Mouse (Mus musculus) cerebellum, adult 9-11 months (tissue): ENCODE measurements at regions not wholly inside any gene's neighbourhood (a gene's known extent, or its start where the extent isn't known, plus 50 kb on each side); places are given as distances from the start of the nearest gene placed in this dataset.

Experiments
- DNase-seq: peaks from one replicate; pipeline ENCODE4 v3.0.0; 2022

DNA sequence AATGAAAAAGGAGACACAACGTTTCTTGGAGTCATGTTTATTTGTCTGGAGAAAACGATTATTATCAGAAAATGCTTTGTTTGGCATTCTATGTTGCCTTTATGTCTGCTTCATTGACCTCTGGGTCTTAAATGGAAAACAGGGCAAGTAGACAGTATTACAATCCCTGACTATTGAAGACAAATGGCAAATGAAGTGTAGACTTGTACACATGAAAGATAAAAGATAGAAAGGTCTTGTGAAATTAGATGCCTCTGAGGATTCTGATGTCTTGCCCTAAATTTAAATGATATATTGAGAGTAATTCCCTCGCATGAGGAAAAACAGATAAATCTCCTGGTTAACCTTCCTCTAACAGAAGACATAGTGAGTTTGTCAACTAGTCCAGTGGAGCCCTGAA lies 1186.7 kb downstream of the Slitrk1 start:
- DNase-seq, result no peak

DNA sequence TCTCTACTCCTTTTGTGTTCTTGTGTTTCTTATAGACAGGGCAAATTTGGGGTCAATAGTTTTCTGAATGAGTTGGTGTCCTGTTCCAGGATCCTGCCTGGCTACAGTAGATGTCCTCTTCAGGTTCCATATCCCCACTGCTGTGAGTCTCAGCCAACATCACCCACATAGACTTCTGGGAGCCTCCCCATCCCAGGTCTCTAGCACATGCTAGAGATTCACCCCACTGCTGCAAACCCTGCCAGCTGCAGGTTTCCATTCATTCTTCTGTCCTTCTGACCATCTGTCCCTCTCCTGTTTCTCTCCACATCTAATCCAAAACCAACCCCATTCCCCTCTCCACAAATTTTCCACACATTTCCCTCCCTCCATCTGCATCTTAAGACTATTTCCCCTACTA lies 1225.6 kb downstream of the Slitrk1 start:
- DNase-seq, result peak; percentile 35

DNA sequence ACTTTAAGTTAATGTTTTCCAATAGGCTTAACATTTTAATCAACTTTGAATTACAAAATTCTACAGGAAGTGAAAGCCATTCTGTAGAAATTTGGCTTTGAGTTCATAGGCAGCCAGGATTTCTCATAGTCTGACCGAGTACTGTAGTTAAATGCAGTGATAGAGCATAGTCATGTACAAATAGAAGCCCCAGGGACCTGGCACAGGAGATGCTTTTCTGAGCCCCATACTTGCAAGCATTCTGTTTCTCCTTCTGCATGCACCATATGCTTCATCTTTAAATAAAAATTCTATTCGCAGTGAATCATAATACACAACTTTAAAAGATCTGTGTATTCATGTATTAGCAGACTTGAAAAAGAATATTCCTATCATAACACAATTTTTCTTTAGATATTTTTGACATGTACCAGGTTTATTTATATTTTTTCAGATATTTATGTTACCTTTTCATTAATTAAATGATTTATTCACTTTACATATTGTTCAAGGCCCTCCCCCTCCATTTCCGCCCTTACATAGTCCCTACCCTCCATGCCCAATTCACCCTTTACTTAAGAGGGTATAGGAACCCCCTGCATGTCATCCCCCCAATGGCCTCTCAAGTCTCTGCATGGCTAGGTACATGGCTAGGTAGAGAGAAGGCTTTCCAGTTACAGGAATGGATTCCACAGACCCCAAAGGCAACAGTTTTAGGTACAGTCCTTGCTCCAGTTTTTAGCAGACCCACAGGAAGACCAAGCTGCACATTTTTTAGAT lies 1226.5 kb downstream of the Slitrk1 start:
- DNase-seq, result peak; percentile 89

DNA sequence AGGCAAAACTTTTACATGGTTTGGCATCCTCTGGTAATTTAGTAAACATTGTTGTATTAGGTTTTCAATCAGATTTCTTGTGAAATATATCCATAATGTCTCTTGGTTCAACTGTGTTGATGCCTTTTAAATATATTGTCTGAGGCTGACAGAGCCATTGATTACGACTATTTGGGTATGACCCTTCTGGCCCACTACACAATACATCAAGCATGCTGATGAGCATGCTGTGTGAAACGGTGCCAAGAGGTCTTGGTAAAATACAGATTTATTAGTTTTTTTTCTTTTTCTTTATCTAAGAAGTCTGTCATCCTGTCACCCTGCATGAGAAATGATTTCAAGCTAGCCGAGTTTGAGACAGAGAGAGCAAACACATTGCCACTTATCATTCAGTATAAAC lies 1257.4 kb downstream of the Slitrk1 start:
- no peak for DNase-seq

DNA sequence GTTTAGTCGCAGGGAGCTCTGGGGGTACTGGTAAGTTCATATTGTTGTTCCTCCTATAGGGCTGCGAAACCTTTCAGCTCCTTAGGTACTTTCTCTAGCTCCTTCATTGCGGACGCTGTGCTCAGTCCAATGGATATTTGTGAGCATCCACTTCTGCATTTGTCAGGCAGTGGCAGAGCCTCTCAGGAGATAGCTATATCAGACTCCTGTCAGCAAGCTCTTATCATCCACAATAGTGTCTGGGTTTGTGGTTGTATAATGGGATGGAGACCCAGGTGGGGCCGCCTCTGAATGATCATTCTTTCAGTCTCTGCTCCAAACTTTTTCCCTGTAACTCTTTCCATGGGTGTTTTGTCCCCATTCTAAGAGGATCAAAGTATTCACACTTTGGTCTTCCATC lies 1298.5 kb downstream of the Slitrk1 start:
- DNase-seq, result no peak

DNA sequence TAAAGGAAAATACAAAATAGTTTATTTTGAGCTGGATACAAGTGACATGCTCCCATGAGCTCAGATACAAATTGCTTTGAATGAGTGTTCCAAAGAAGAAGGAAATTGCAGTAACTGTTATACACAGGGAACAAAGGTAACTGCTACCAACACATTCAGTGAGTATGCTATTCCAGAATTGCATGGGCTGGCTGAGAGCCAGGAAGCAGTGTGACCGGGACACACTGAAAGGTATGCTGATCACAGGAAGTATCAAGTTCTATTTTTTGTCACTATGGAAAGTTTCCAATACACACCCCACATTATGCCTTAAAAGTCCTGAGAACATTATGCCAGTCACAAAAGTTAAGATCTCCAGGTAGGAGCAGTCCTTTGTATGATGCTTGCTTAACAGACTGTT lies 1299.6 kb downstream of the Slitrk1 start:
- DNase-seq, result no peak

DNA sequence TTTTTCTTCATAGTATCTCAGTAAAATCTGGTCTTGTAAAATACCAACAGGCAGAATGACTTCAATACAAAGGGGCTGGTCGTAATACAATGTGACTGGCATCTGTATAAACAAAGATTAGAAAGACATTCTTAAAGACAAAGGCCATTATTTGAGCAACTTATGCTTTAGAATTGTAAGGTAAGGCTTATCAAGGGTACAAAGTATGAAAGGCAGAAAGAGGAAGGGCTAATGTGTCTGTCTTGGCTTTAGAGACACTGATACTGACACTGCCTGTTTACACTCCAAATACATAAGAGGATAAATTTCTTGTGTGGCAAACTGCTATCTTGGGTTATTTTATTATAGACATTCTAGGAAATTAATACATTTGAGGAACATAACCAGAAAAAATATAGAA lies 1310.8 kb downstream of the Slitrk1 start:
- no peak for DNase-seq

DNA sequence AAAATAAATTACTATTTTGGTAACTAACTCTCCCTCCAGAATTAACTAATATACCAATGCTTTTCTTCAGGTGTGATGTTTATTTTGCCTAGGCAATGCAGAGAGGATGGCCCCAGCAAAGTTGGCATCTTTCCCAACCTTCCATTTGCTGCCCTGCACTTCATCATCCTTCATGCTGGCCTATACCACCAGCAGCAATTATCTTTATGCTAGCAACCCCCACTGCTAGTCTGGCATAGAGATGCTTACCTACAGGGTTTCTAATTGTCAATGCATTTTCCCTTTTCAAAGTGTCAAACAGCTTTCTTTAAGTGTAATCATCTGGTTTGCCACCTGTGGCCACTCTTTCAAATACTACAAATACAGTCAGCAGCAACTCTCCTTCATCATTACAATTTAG lies 1327.2 kb downstream of the Slitrk1 start:
- no peak for DNase-seq

DNA sequence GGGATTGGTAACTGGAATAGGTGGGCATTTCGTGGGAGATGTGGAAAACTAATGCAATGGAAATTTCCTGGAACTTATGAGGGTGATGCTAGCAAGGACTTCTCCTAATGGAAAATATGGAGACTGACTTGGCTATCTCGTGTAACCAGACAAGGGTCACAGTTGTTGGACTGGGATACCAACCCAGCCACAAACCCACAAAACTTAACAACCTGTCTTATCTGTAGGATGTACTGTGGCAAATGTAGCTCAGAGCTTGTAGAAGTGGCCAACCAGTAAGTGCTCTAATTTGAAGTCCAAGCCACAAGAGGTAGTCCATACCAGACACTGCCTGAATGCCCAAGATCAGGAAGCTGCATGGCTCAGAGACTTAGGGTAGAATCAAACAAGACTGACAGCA lies 1329.7 kb downstream of the Slitrk1 start:
- DNase-seq, result no peak

DNA sequence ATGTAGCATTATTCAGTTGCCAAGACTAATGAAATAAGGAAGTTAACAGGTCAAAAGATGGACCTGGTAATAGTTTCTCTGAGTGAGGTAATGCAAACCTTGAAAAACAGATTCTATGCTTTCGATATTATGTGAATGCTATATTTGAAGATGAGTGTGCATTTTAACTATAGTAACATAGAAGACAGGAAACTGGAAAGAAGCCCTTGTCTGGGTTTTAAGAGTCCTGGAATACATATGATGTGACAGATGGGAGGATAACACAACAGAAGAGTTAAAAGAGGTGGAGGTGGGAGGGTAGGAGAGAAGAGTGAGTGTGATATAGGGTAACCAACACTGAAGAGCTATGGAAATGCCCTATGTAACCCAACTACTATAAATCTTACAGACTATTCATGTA lies 1343.3 kb downstream of the Slitrk1 start:
- DNase-seq, result no peak

DNA sequence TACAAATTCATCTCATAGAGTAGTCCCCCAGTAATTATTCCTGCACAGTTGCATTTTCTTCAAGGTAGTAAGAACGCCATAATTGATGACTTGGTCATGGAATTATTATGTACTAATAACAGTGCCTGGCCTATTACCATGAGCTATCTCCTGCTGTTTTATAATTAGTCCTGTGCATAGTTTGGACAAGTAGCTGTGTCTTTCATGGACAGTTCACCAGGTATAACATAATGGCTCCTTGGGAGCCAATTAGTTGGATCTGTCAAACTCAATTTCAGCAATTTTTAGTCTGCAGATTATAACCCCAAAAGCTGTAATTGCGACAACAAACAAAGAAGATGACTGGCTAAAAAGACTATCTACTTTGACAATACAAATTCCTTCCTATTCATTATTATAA lies 1345.5 kb downstream of the Slitrk1 start:
- no peak for DNase-seq
